Mouse (Mus musculus) stomach, postnatal 0 days (tissue): ENCODE data around the gene Gcn1l1. TPM values are rescaled to one million over a fixed set of nuclear protein-coding genes. Genes with fewer than 3 reads are reported as not detected.

Source experiments
- ATAC-seq: fragments of 200-750 bp; cut with Nextera tagmentation; 2 replicates; pipeline ENCODE4 v1.8.0; 2017; ENCODE audit not compliant: low FRiP score, low TSS enrichment
- DNase-seq: peaks from one replicate; pipeline ENCODE4 v3.0.0-alpha.2; 2016; ENCODE audit warnings: low spot score
- H3K27ac ChIP-seq: fragments of 300-500 bp; sonication (generic); replicated peaks from 2 replicates; pipeline ENCODE4 v1.5.1; 2014; ENCODE audit warnings: mild to moderate bottlenecking, control low read depth
- H3K27me3 ChIP-seq: fragments of 300-500 bp; sonication (generic); 2 replicates; pipeline ENCODE4 v1.6.1; 2014; ENCODE audit warnings: low read length; ENCODE audit not compliant: control insufficient read depth, insufficient read depth
- H3K36me3 ChIP-seq: fragments of 300-500 bp; sonication (generic); 2 replicates; pipeline ENCODE4 v1.6.1; 2014; ENCODE audit warnings: low read length, mixed read lengths; ENCODE audit not compliant: control insufficient read depth, insufficient read depth
- H3K4me1 ChIP-seq: fragments of 300-500 bp; sonication (generic); replicated peaks from 2 replicates; pipeline ENCODE4 v1.6.1; 2014; ENCODE audit warnings: antibody characterized with exemption; ENCODE audit not compliant: control insufficient read depth, insufficient read depth
- H3K4me2 ChIP-seq: fragments of 300-500 bp; sonication (generic); replicated peaks from 2 replicates; pipeline ENCODE4 v1.6.1; 2014; ENCODE audit warnings: low read depth, mild to moderate bottlenecking, control low read depth, moderate library complexity
- H3K4me3 ChIP-seq: fragments of 300-500 bp; sonication (generic); 2 replicates; pipeline ENCODE4 v1.5.1; 2014; ENCODE audit warnings: low read depth, low read length, control low read depth
- H3K9ac ChIP-seq: fragments of 300-500 bp; sonication (generic); 2 replicates; pipeline ENCODE4 v1.6.1; 2014; ENCODE audit warnings: mild to moderate bottlenecking, low read length, control low read depth, mixed read lengths
- H3K9me3 ChIP-seq: fragments of 300-500 bp; sonication (generic); 2 replicates; pipeline ENCODE4 v1.6.1; 2016; ENCODE audit warnings: low read length; ENCODE audit not compliant: control insufficient read depth
- CTCF ChIP-seq: IDR thresholded peaks from 2 replicates; pipeline ENCODE4 v1.5.1; 2016; ENCODE audit warnings: antibody characterized with exemption, low read depth, mild to moderate bottlenecking, moderate library complexity
- EP300 ChIP-seq: optimal IDR thresholded peaks from 2 replicates; pipeline ENCODE3; 2016; ENCODE audit warnings: antibody characterized with exemption
- WGBS: fragments of 180-500 bp; shearing (Covaris S2); extraction: QIAGEN DNeasy Blood & Tissue Kit; methylation state at CpG from one replicate; pipeline ENCODE4 v1.1.7; 2014; 5-methylcytosine and 5-hydroxymethylcytosine counted together
- polyA plus RNA-seq: library from polyadenylated mRNA; unstranded; fragments of >200 nt; fragmentation: Nextera tagmentation; extraction: Ambion mirVana; gene quantifications from 2 replicates; pipeline ENCODE4 v1.2.1, GENCODE M21; 2015

Gene Gcn1l1
- polyA plus RNA-seq, 1 experiment from 2014 or later, result 11.7 TPM

GRCm38 (mm10) chr5:115538017-115538692, 26.9 kb upstream of the Gcn1l1 start:
- Histone ChIP-seq H3K4me2 (no peak overlapping the region), H3K9ac (no peak overlapping the region; the same call in 1 of the 2 replicates), H3K27ac (peak overlapping the region; percentile 49), H3K4me3 (no peak overlapping the region), H3K4me1 (peaks cover 23% of the 10 kb centered on the region), H3K27me3 (no peaks in the 10 kb centered on the region), H3K9me3 (no peaks in the 10 kb centered on the region), H3K36me3 (no peaks in the 10 kb centered on the region)
- TF ChIP-seq CTCF (no peak), EP300 (no peak)
- DNase-seq (no peak), ATAC-seq (no peak)
- WGBS, result 58% methylated on average over 13 of the region's 13 CpGs

- no peaks in the 10 kb centered on the region for H3K9me3 ChIP-seq
- H3K9ac ChIP-seq, result no peak overlapping the region; the same call in 1 of the 2 replicates
- H3K27me3 ChIP-seq, result no peaks in the 10 kb centered on the region
- H3K27ac ChIP-seq, result peak overlapping the region; percentile 49; the same call in 1 of the 2 replicates
- H3K4me2 ChIP-seq, result no peak overlapping the region
- DNase-seq (peak; percentile 92), ATAC-seq (peak; percentile 75)
- WGBS, result 2% methylated on average over 12 of the region's 12 CpGs
- TF ChIP-seq EP300, result no peak
- TF ChIP-seq CTCF, result peak; percentile 94
- no peak overlapping the region for H3K4me3 ChIP-seq
- H3K36me3 ChIP-seq, result no peaks in the 10 kb centered on the region
- peaks cover 26% of the 10 kb centered on the region for H3K4me1 ChIP-seq
These were observed 26.4 kb upstream of the Gcn1l1 start for GRCm38 (mm10) chr5:115538693-115539043.

- peak overlapping the region; percentile 24 for H3K4me3 ChIP-seq
These were observed 22.2 kb upstream of the Gcn1l1 start for GRCm38 (mm10) chr5:115542635-115543384.

GRCm38 (mm10) chr5:115543509-115544253, 21.4 kb upstream of the Gcn1l1 start:
- Histone ChIP-seq H3K9ac (peak overlapping the region; percentile 43), H3K36me3 (peaks cover 14% of the 10 kb centered on the region), H3K4me2 (peak overlapping the region; percentile 47), H3K4me1 (peaks cover 10% of the 10 kb centered on the region), H3K27ac (peak overlapping the region; percentile 88), H3K4me3 (peak overlapping the region; percentile 24; the same call in 1 of the 2 replicates), H3K27me3 (no peaks in the 10 kb centered on the region), H3K9me3 (no peaks in the 10 kb centered on the region)
- 21% methylated on average over 17 of the region's 17 CpGs for WGBS
- TF ChIP-seq CTCF, result no peak
- TF ChIP-seq EP300, result no peak
- ATAC-seq (peak; percentile 75), DNase-seq (peak; percentile 81)

More at GRCm38 (mm10) chr5:115542635-115543384, 22.2 kb upstream of the Gcn1l1 start:
- H3K27ac ChIP-seq, result peak overlapping the region; percentile 88
- H3K27me3 ChIP-seq, result no peaks in the 10 kb centered on the region
- peak; percentile 89 for DNase-seq
- peak overlapping the region; percentile 47 for H3K4me2 ChIP-seq
- peak overlapping the region; percentile 31; the same call in 1 of the 2 replicates for H3K9ac ChIP-seq
- peak; percentile 79 for ATAC-seq
- TF ChIP-seq EP300, result no peak
- TF ChIP-seq CTCF, result no peak
- peaks cover 15% of the 10 kb centered on the region for H3K4me1 ChIP-seq
- WGBS, result 47% methylated on average over 19 of the region's 19 CpGs
- H3K36me3 ChIP-seq, result peaks cover 14% of the 10 kb centered on the region
- H3K9me3 ChIP-seq, result no peaks in the 10 kb centered on the region

GRCm38 (mm10) chr5:115544655-115545185, 20.3 kb upstream of the Gcn1l1 start:
- Histone ChIP-seq H3K9ac (no peak overlapping the region), H3K27ac (no peak overlapping the region), H3K4me2 (no peak overlapping the region), H3K4me1 (peaks cover 10% of the 10 kb centered on the region), H3K36me3 (peaks cover 18% of the 10 kb centered on the region), H3K4me3 (no peak overlapping the region), H3K27me3 (no peaks in the 10 kb centered on the region), H3K9me3 (no peaks in the 10 kb centered on the region)
- ATAC-seq (no peak), DNase-seq (no peak)
- WGBS, result 66% methylated on average over 18 of the region's 18 CpGs
- TF ChIP-seq EP300 (no peak), CTCF (no peak)
